Mouse (Mus musculus) midbrain, embryonic 16.5 days (tissue): ENCODE measurements around the gene Glt8d2. TPM values are rescaled to one million over a fixed set of nuclear protein-coding genes. Genes with fewer than 3 reads are reported as not detected.

Source experiments
- ATAC-seq: fragments of 200-750 bp; cut with Nextera tagmentation; 2 replicates; pipeline ENCODE4 v1.8.0; 2017; ENCODE audit warnings: moderate TSS enrichment
- H3K27ac ChIP-seq: fragments of 300-500 bp; sonication (generic); 2 replicates; pipeline ENCODE4 v1.5.1; 2014; ENCODE audit warnings: mild to moderate bottlenecking, low read length, mixed read lengths
- H3K27me3 ChIP-seq: fragments of 300-500 bp; sonication (generic); 2 replicates; pipeline ENCODE4 v1.6.1; 2014; ENCODE audit warnings: low read depth, low read length, mixed read lengths; ENCODE audit not compliant: control insufficient read depth, insufficient read depth
- H3K36me3 ChIP-seq: fragments of 300-500 bp; sonication (generic); 2 replicates; pipeline ENCODE4 v1.6.1; 2014; ENCODE audit warnings: mild to moderate bottlenecking, low read length, moderate library complexity, mixed read lengths; ENCODE audit not compliant: control insufficient read depth, insufficient read depth
- H3K4me1 ChIP-seq: fragments of 300-500 bp; sonication (generic); 2 replicates; pipeline ENCODE4 v1.6.1; 2014; ENCODE audit warnings: mild to moderate bottlenecking, low read length, mixed read lengths; ENCODE audit not compliant: control insufficient read depth, insufficient read depth
- H3K4me2 ChIP-seq: fragments of 300-500 bp; sonication (generic); 2 replicates; pipeline ENCODE4 v1.6.1; 2014; ENCODE audit warnings: mild to moderate bottlenecking, low read length, mixed read lengths
- H3K4me3 ChIP-seq: fragments of 300-500 bp; sonication (generic); 2 replicates; pipeline ENCODE4 v1.5.1; 2014; ENCODE audit warnings: low read depth, mild to moderate bottlenecking, low read length, moderate library complexity, mixed read lengths
- H3K9ac ChIP-seq: fragments of 300-500 bp; sonication (generic); 2 replicates; pipeline ENCODE4 v1.6.1; 2014; ENCODE audit warnings: low read depth, low read length, mixed read lengths
- H3K9me3 ChIP-seq: fragments of 300-500 bp; sonication (generic); replicated peaks from 2 replicates; pipeline ENCODE4 v1.6.1; 2014; ENCODE audit warnings: mild to moderate bottlenecking, low read length, mixed read lengths; ENCODE audit not compliant: control insufficient read depth, poor library complexity, severe bottlenecking
- WGBS: fragments of 180-500 bp; shearing (Covaris S2); extraction: QIAGEN DNeasy Blood & Tissue Kit; methylation state at CpG from one replicate; pipeline ENCODE4 v1.1.7; 2014; 5-methylcytosine and 5-hydroxymethylcytosine counted together
- polyA plus RNA-seq: library from polyadenylated mRNA; unstranded; fragments of >200 nt; fragmentation: Nextera tagmentation; extraction: Ambion mirVana; gene quantifications from 2 replicates; pipeline ENCODE4 v1.2.1, GENCODE M21; 2015

Glt8d2 gene
- polyA plus RNA-seq, 1 experiment from 2014 or later: 0.63 TPM

DNA sequence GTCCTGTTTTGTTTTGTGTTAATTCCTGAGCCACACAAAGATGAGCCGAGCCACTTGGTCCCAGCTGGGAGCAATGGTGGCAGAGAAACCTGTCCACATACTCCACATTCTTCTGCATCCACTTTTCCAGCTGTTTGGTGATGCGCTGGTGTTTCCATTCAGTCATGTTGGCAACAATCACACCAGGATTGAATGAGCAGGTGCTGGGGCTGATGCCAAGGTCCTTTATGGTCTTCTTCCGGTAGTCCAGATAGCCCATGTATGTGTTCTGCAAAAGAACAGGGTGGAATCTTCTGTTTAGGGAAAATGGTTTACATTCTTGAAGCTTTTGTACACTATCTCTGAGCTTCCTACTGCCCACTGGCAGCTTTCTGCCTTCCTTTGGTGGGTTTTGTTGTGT is 35.9 kb downstream of the Glt8d2 start:
- Histone ChIP-seq H3K4me3 (no peak overlapping the region), H3K4me2 (no peak overlapping the region), H3K9me3 (no peaks in the 10 kb centered on the region), H3K4me1 (no peaks in the 10 kb centered on the region), H3K27me3 (no peaks in the 10 kb centered on the region), H3K9ac (no peak overlapping the region), H3K27ac (no peak overlapping the region), H3K36me3 (peaks cover 9% of the 10 kb centered on the region)
- 86% methylated on average over 3 of the region's 3 CpGs for WGBS
- ATAC-seq: no peak

DNA sequence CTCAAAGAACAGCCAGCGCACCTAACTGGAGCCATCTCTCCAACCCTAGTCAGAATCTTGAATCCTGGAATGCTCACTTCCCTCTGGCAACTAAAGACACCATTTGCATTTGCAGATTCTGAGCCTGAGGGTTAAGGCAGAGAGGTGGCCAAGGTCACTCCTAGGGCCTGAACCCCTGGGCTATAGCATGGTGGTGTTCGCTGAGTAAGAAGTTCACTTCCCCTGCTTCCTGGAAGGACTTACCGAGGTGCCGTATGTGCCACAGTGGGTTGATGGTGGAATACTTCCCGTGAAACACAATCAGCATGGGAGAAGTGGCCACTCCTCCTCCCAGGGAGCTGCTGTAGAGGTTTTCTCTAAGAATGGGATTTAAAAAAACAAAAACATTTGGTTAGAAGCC is 37.8 kb downstream of the Glt8d2 start:
- peaks cover 9% of the 10 kb centered on the region for H3K36me3 ChIP-seq

DNA sequence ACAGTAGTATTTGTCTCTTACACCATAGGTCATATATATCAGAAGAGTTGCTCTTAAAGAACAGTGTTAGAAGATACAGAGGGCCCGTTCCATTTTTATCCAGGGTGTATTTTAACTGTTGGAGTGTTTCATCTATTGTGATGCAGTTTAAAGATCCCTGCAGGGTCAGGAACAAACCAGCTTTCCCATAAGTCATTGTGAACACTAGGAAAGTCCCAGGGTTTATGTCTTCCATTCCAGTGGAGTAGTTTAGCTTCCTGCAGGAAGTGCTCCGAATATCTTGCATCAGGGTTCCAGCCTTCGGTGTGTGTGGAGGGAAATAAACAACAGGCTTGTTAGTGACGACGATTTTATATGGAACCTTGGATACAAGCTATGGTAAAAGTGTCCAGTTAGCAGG is 39.2 kb downstream of the Glt8d2 start:
- ATAC-seq: no peak
- H3K4me1 ChIP-seq: no peaks in the 10 kb centered on the region
- peaks cover 20% of the 10 kb centered on the region for H3K36me3 ChIP-seq
- 95% methylated on average over 5 of the region's 5 CpGs for WGBS
- no peaks in the 10 kb centered on the region for H3K9me3 ChIP-seq
- H3K9ac ChIP-seq: no peak overlapping the region
- H3K27ac ChIP-seq: no peak overlapping the region
- no peak overlapping the region for H3K4me2 ChIP-seq
- no peaks in the 10 kb centered on the region for H3K27me3 ChIP-seq
- H3K4me3 ChIP-seq: no peak overlapping the region

More for the DNA sequence above, 37.8 kb downstream of the Glt8d2 start:
- H3K4me1 ChIP-seq: no peaks in the 10 kb centered on the region
- H3K27me3 ChIP-seq: no peaks in the 10 kb centered on the region
- no peak overlapping the region for H3K9ac ChIP-seq
- WGBS: 80% methylated on average over 5 of the region's 5 CpGs
- ATAC-seq: no peak
- no peak overlapping the region for H3K4me3 ChIP-seq
- H3K4me2 ChIP-seq: no peak overlapping the region
- H3K9me3 ChIP-seq: no peaks in the 10 kb centered on the region
- H3K27ac ChIP-seq: no peak overlapping the region

DNA sequence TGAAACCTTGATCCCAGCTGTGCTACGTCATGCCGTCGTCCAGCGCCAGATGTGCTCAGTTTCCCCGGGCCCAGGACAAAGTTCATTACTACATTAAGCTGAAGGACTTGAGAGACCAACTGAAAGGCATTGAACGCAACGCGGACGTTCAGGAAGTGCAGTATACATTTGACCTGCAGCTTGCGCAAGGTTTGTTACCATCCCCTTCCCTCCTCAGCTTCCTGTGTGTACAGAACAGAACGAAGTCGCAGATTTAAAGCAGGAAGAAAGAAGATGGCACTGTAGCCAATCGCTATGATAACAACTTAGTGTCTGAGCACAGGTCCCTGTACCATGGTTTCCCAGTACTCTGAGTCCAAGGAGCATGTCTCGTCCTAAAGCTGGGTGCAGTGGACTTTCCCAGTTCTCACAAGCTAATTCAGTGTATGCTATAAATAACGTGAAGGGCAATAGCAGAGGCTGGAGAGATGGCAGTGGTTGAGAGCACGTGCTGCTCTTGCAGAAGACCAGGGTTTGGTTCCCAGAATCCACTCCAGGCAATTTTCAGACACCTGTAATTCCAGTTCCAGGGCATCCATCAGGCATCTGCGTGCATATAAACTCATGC is 43.1 kb downstream of the Glt8d2 start:
- no peak overlapping the region for H3K9ac ChIP-seq
- 92% methylated on average over 17 of the region's 17 CpGs for WGBS
- H3K4me1 ChIP-seq: no peaks in the 10 kb centered on the region
- no peaks in the 10 kb centered on the region for H3K9me3 ChIP-seq
- H3K4me2 ChIP-seq: no peak overlapping the region
- no peak overlapping the region for H3K27ac ChIP-seq
- no peak overlapping the region for H3K4me3 ChIP-seq
- H3K27me3 ChIP-seq: no peaks in the 10 kb centered on the region
- ATAC-seq: no peak
- peaks cover 30% of the 10 kb centered on the region for H3K36me3 ChIP-seq

DNA sequence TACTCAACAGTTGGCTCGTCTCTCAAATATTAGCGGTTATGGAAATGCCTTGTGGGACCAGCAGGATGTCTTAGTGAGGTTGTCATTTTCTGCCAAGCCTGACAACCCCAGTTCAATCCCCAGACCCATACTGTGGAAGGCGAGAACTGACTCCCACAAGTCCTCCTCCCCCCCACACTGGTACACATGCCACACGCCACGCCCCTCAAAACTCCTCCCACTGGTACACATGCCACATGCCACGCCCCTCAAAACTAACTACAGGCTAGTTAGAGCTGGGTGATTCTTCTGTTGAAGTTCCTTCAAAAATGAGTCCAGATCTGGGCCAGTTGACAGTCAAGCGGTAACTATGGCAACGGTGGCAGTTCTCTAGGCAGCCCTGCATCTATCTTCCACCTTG is 44.4 kb downstream of the Glt8d2 start:
- Histone ChIP-seq H3K9me3 (no peaks in the 10 kb centered on the region), H3K27me3 (no peaks in the 10 kb centered on the region), H3K36me3 (peaks cover 36% of the 10 kb centered on the region), H3K27ac (no peak overlapping the region), H3K4me3 (no peak overlapping the region), H3K4me2 (no peak overlapping the region), H3K9ac (no peak overlapping the region), H3K4me1 (no peaks in the 10 kb centered on the region)
- WGBS: 92% methylated on average over 8 of the region's 8 CpGs
- ATAC-seq: no peak

DNA sequence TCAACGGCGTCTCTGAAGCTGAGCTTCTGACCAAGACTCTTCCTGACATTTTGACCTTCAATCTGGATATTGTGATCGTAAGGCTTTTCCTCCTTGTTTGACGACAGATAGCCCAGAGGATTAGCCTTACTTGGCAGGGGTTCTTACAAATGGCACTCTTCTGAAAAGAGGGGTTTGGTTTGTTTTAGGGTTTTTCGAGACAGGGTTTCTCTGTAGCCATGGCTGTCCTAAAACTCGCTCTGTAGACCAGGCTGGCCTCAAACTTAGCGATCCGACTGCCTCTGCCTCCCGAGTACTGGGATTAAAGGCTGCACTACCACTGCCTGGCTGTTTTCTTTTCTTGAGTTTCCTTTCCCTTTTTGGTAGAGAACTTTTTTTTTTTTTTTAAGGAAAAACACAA is 49.0 kb downstream of the Glt8d2 start:
- Histone ChIP-seq H3K4me3 (no peak overlapping the region), H3K9me3 (no peaks in the 10 kb centered on the region), H3K4me2 (no peak overlapping the region), H3K4me1 (no peaks in the 10 kb centered on the region), H3K9ac (no peak overlapping the region), H3K27me3 (no peaks in the 10 kb centered on the region), H3K36me3 (peaks cover 43% of the 10 kb centered on the region), H3K27ac (no peak overlapping the region)
- ATAC-seq: no peak
- WGBS: 88% methylated on average over 9 of the region's 9 CpGs

DNA sequence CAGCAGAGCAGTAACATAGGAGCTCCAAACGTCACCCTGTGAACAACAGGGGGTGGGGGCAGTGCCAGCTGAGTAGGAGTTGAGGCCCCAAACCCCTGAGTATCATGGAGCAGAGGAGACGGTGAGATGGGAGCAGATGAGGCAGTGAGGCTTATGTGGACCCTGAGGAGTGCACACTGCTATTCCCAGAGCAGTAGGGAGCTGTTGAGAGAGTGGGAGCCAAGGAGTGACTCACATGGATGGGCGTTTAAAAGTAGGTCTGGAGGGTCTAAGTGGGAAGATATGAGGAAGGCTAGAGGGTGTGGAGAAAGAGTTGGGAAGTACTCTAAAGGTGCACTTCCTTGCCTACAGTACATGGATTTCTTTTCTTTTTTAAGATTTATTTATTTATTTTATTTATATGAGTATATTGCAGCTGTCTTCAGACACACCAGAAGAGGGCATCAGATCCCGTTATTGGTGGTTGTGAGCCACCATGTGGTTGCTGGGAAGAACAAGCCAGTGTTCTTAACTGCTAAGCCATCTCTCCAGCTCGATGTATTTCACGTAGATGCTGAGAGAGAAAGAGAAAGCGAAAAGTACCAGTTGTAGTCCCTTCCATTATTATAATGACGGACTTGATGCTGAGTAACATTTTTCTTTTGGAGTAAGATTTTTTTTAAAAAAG is 51.3 kb downstream of the Glt8d2 start:
- Histone ChIP-seq H3K9me3 (no peaks in the 10 kb centered on the region), H3K27me3 (no peaks in the 10 kb centered on the region), H3K4me3 (no peak overlapping the region), H3K4me1 (no peaks in the 10 kb centered on the region), H3K9ac (no peak overlapping the region), H3K27ac (no peak overlapping the region), H3K36me3 (peaks cover 31% of the 10 kb centered on the region), H3K4me2 (no peak overlapping the region)
- WGBS: 90% methylated on average over 8 of the region's 8 CpGs
- no peak for ATAC-seq

DNA sequence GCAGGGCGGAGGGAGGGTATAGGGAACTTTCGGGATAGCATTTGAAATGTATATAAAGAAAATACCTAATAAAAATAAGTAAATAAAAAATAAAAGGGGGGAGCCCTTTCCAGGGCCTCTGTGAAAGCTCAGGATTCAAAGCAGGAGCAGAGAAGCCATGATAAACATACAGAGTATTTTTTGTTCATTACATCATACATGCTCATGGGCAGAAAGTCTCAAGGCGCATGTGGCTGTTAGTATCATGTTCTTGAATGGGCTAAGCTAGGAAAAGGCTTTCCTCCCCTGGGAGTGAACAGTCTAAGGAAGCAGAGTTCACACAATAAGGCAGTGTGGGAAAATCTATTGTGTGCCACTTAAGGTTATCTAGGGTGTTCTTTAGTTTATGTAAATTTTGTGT is 54.1 kb downstream of the Glt8d2 start:
- peaks cover 5% of the 10 kb centered on the region for H3K4me1 ChIP-seq
- no peak overlapping the region for H3K27ac ChIP-seq
- H3K9ac ChIP-seq: no peak overlapping the region
- no peaks in the 10 kb centered on the region for H3K9me3 ChIP-seq
- no peak overlapping the region for H3K4me3 ChIP-seq
- no peak overlapping the region for H3K4me2 ChIP-seq
- H3K27me3 ChIP-seq: no peaks in the 10 kb centered on the region
- H3K36me3 ChIP-seq: peaks cover 28% of the 10 kb centered on the region
- no peak for ATAC-seq
- 97% methylated on average over 3 of the region's 3 CpGs for WGBS

DNA sequence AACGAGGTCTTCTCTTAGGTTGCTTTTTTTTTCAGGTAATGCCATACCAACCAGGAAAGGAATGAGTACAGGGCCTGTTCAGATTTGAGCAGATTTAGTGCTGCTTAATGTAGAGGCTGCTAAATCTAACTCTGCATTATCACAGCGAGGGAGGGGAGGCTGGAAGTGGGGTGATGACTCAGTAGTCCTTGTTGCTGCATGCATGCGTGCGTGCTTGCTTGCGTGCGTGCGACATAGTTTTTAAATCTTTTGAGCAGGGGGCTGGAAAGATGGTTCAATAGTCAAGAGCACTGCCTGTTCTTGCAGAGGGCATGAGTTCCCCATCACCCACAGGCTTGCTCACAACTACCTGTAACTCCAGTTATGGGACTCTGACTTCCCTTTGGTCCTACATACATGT is 56.1 kb downstream of the Glt8d2 start:
- no peaks in the 10 kb centered on the region for H3K9me3 ChIP-seq
- peaks cover 15% of the 10 kb centered on the region for H3K36me3 ChIP-seq
- H3K9ac ChIP-seq: no peak overlapping the region
- H3K27me3 ChIP-seq: no peaks in the 10 kb centered on the region
- no peak overlapping the region for H3K4me3 ChIP-seq
- H3K27ac ChIP-seq: no peak overlapping the region
- H3K4me2 ChIP-seq: no peak overlapping the region
- H3K4me1 ChIP-seq: peaks cover 15% of the 10 kb centered on the region
- WGBS: over 99% methylated on average over 7 of the region's 7 CpGs
- no peak for ATAC-seq
